Mouse (Mus musculus) thymus, postnatal 36 days (tissue): Measurements from ENCODE around the gene Lpp.

Source experiments
- DNase-seq, 2 experiments: peaks; one replicate each; pipeline ENCODE4 v3.0.0; 2022; ENCODE audit warnings: mixed read lengths in 2 of 2

Gene Lpp

GRCm38 (mm10) chr16:24635381-24635919 lies 242.1 kb downstream of the Lpp start:
- DNase-seq, result no peak

- DNase-seq, result no peak
Observed at GRCm38 (mm10) chr16:24636894-24637293, 243.6 kb downstream of the Lpp start.

- peak; percentile 41 to 63 for DNase-seq
Observed at GRCm38 (mm10) chr16:24641003-24641797, 247.9 kb downstream of the Lpp start.

- DNase-seq, result no peak
Observed at GRCm38 (mm10) chr16:24643024-24643635, 249.8 kb downstream of the Lpp start.

- DNase-seq, result no peak
Observed at GRCm38 (mm10) chr16:24644154-24644553, 250.8 kb downstream of the Lpp start.

GRCm38 (mm10) chr16:24644760-24645406 lies 251.6 kb downstream of the Lpp start:
- no peak for DNase-seq

- DNase-seq, result no peak
Observed at GRCm38 (mm10) chr16:24645906-24646603, 252.7 kb downstream of the Lpp start.

- peak in 1 of 2 experiments; percentile 25 for DNase-seq
Observed at GRCm38 (mm10) chr16:24651655-24652654, 258.6 kb downstream of the Lpp start.

GRCm38 (mm10) chr16:24653041-24653440 lies 259.7 kb downstream of the Lpp start:
- no peak for DNase-seq

GRCm38 (mm10) chr16:24655116-24655515 lies 261.8 kb downstream of the Lpp start:
- DNase-seq, result no peak

- peak in 1 of 2 experiments; percentile 30 for DNase-seq
Observed at GRCm38 (mm10) chr16:24656026-24656425, 262.7 kb downstream of the Lpp start.

- no peak for DNase-seq
Observed at GRCm38 (mm10) chr16:24656752-24657151, 263.4 kb downstream of the Lpp start.

- DNase-seq, result no peak
Observed at GRCm38 (mm10) chr16:24659049-24659448, 265.7 kb downstream of the Lpp start.

- no peak for DNase-seq
Observed at GRCm38 (mm10) chr16:24664131-24664530, 270.8 kb downstream of the Lpp start.

- DNase-seq, result no peak
Observed at GRCm38 (mm10) chr16:24669718-24670460, 276.6 kb downstream of the Lpp start.

- DNase-seq, result no peak
Observed at GRCm38 (mm10) chr16:24678942-24679341, 285.6 kb downstream of the Lpp start.

GRCm38 (mm10) chr16:24695062-24695461 lies 301.8 kb downstream of the Lpp start:
- DNase-seq, result no peak

- peak; percentile 12 to 28 for DNase-seq
Observed at GRCm38 (mm10) chr16:24704215-24704614, 310.9 kb downstream of the Lpp start.

- DNase-seq, result no peak
Observed at GRCm38 (mm10) chr16:24723641-24724040, 330.3 kb downstream of the Lpp start.

- no peak for DNase-seq
Observed at GRCm38 (mm10) chr16:24732751-24733150, 339.4 kb downstream of the Lpp start.

GRCm38 (mm10) chr16:24733321-24733720 lies 340.0 kb downstream of the Lpp start:
- no peak for DNase-seq
